Mouse (Mus musculus): ENCODE data around the gene Tmem107. TPM values are rescaled to one million over a fixed set of nuclear protein-coding genes. Genes with fewer than 3 reads are reported as not detected.

Tmem107 gene
- total RNA-seq, 2 experiments from 2014 or later: 18.6 to 40.6 TPM

GRCm38 (mm10) chr11:69059357-69059974 lies 11.1 kb upstream of the Tmem107 start, which contains the start of gene Borcs6:
Borcs6 (plus strand) TSS chr11:69059717.
- peak; percentile 74 for ATAC-seq (replicated peaks; ENCODE audit: poor library complexity)

- no peak for ATAC-seq (replicated peaks; ENCODE audit: poor library complexity)
These were observed 10.6 kb upstream of the Tmem107 start for GRCm38 (mm10) chr11:69059975-69060411.

- ATAC-seq (replicated peaks; ENCODE audit: poor library complexity): no peak
These were observed 10.0 kb upstream of the Tmem107 start for GRCm38 (mm10) chr11:69060448-69061254.

- ATAC-seq (replicated peaks; ENCODE audit: poor library complexity): no peak
These were observed 9.2 kb upstream of the Tmem107 start for GRCm38 (mm10) chr11:69061255-69061912.

- ATAC-seq (replicated peaks; ENCODE audit: poor library complexity): no peak
These were observed 8.3 kb upstream of the Tmem107 start for GRCm38 (mm10) chr11:69062194-69062760.

- peak; percentile 38 for ATAC-seq (replicated peaks; ENCODE audit: poor library complexity)
These were observed 7.8 kb upstream of the Tmem107 start for GRCm38 (mm10) chr11:69062761-69063224.

GRCm38 (mm10) chr11:69063413-69064201 lies 7.0 kb upstream of the Tmem107 start:
- 0 out of 2 replicates have a peak, but pooled peaks have one; percentile 7 for ATAC-seq (replicated peaks; ENCODE audit: poor library complexity)

- no peak for ATAC-seq (replicated peaks; ENCODE audit: poor library complexity)
These were observed 6.1 kb upstream of the Tmem107 start for GRCm38 (mm10) chr11:69064259-69065133.

- no peak for ATAC-seq (replicated peaks; ENCODE audit: poor library complexity)
These were observed 5.1 kb upstream of the Tmem107 start for GRCm38 (mm10) chr11:69065394-69065925.

- ATAC-seq (replicated peaks; ENCODE audit: poor library complexity): peak; percentile 32
These were observed 4.3 kb upstream of the Tmem107 start for GRCm38 (mm10) chr11:69066163-69066861.

GRCm38 (mm10) chr11:69066956-69067355 lies 3.6 kb upstream of the Tmem107 start:
- ATAC-seq (replicated peaks; ENCODE audit: poor library complexity): peak; percentile 36

GRCm38 (mm10) chr11:69067601-69068000 lies 3.0 kb upstream of the Tmem107 start:
- no peak for ATAC-seq (replicated peaks; ENCODE audit: poor library complexity)

- ATAC-seq (replicated peaks; ENCODE audit: poor library complexity): no peak
These were observed 513 bp upstream of the Tmem107 start for GRCm38 (mm10) chr11:69070093-69070492.

GRCm38 (mm10) chr11:69071262-69071661 lies 656 bp downstream of the Tmem107 start:
- no peak for ATAC-seq (replicated peaks; ENCODE audit: poor library complexity)

- no peak for ATAC-seq (replicated peaks; ENCODE audit: poor library complexity)
These were observed 1.6 kb downstream of the Tmem107 start for GRCm38 (mm10) chr11:69072234-69072633.

GRCm38 (mm10) chr11:69072666-69073064 lies 2.1 kb downstream of the Tmem107 start:
- no peak for ATAC-seq (replicated peaks; ENCODE audit: poor library complexity)

GRCm38 (mm10) chr11:69073065-69073888 lies 2.7 kb downstream of the Tmem107 start:
- ATAC-seq (replicated peaks; ENCODE audit: poor library complexity): peak; percentile 68

Measured in megakaryocyte progenitor cell, adult 5-6 weeks (primary cell).